Mouse (Mus musculus) cerebellum, adult 11 months (tissue): ENCODE results near the gene Egfl6.
"Not testable (repeated sequence)": the region's sequence is repeated elsewhere in the genome, so short reads cannot be mapped to it uniquely, and the experiment has no call there.

Experiments
- DNase-seq: peaks from one replicate; pipeline ENCODE4 v3.0.0; 2022

Egfl6 gene

DNA sequence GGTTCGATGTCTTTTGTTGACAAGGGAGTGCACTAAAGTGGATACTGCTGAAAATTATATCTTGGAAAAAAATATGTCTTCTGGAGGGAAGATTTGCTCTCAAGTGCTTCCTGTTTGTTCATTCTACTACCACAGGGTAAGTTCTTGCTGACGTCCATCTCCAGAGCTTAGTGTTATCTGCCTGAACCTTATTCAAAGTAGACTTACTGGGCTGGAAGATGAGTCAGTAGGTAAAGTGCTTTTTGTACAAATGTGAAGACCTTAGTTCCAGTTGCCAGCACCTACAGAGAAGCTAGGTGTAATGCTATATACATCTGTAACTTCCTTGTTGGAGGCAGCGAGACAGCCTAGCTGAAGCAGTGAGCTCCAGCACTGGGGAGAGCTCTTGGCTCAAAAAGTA, 69.6 kb downstream of the Egfl6 start:
- DNase-seq = no peak

DNA sequence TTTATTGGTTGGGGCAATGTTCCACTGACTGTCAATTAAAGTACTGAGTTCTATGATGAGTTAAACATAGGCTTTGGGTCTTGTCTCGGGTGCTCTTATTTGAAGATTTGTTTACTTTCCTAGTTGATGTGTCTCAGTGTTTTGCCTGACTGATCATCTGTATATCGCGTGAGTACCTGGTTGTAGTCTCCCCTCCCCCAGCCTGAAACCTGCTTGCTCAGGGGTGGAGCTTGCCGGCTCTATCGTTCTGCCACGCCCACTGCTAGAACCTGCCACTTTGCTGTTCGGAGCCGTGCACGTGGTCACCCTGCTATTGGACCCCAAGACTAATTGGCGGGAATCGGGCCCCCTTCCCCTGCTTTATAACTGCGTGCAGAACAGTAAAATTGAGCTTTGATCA, 71.5 kb downstream of the Egfl6 start:
- DNase-seq = not testable (repeated sequence)

DNA sequence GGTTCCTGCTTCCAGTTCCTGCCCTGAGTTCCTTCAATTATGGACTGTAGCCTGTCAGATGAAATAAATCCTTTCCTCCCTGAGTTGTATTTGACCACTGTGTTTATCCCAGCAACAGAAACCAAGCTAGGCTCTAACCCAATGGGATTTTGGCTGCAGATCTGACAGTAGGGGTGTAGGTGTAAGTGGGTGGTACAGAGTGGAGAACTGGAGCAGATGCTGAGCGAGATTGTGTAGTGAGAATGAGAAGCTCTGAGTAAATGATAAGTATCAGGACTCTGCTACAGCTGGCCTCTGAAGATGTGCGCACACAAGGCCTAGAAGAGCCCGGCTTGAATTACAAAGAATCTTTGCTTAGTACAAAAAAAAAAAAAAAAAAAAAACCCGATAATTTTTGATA, 73.4 kb downstream of the Egfl6 start:
- DNase-seq = no peak

DNA sequence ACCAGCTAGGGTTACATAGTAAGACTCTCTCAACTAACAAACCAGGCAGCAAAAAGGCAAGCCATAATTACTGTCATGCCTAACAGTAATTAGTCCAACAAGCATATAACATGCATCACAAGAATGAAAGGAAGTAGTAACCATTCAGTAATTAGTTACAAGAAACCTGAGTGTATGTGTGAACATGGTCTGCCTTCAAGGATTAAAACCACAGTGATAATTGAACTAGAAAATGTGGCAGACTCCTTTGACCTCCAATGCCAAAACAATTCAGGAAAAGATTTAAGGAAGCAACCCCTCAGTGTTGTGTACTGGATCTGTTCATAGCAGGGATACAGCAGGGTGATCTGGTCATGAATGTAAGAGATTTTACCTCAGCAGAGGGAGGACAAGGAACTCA, 74.4 kb downstream of the Egfl6 start:
- DNase-seq = no peak

DNA sequence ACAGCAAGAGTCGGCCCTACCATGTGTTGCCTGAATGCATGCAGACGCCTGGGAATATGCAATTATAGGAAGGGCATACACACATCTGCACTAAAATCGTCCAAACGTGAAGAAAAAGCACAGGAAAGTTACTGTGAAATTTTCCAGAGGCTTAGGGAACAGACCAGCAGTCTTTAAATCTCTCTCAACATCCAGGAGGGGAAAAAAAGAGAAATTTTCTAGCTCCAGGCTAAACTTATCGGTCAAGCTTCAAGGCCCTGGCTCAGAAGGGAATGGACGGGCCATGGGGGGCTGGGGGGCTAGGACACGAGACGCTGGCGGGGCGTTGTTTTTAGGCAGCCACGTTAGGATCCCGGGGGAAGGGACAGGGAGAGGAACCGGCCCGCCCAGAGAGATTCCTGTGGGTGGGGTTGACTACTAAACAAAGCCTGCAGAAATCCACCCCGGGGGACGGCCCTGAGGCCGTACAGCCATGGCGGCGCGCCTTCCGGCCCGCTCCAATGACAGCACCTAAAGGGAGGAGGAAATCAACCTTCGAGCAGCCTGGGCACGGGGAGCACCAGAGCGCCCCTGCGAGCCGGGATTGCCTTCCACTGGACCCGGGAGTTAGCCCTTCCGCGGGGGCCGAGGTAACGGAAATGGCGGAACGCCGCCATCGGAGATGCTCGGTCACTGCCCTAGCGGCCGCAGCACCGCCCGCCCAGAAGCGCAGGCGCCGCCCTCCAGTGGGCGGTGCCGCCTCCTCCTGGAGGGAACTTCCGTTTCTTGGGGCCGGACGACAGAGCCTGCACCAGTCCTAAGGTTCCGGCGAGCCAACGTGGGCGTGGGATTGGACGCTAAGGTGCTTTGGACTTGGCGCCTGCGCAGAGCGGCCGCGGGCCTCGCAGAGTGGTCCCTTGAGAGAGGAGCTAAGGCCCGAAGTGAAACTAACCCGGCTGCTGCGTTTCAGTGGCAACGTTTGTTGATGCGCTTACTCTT, 75.5 kb downstream of the Egfl6 start:
- peak; percentile 92 for DNase-seq

DNA sequence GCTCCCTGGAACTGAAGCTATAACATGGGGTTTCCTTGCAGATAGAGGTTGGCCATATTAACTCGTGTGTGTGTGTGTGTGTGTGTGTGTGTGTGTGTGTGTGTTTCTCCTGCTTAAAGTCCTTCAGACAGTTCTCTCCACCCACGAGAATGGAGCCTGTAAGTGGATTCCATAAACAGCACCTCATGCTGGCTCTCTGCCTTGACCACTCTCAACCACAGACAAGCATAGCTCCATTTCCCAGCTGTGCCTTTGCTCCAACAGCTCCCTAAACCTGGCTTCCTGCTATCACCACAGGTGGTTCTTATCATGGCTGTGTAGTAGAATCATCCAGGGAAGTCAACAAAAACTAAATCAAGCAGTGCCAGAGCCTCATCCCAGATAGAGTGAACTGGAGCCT, 81.1 kb downstream of the Egfl6 start:
- DNase-seq = no peak

DNA sequence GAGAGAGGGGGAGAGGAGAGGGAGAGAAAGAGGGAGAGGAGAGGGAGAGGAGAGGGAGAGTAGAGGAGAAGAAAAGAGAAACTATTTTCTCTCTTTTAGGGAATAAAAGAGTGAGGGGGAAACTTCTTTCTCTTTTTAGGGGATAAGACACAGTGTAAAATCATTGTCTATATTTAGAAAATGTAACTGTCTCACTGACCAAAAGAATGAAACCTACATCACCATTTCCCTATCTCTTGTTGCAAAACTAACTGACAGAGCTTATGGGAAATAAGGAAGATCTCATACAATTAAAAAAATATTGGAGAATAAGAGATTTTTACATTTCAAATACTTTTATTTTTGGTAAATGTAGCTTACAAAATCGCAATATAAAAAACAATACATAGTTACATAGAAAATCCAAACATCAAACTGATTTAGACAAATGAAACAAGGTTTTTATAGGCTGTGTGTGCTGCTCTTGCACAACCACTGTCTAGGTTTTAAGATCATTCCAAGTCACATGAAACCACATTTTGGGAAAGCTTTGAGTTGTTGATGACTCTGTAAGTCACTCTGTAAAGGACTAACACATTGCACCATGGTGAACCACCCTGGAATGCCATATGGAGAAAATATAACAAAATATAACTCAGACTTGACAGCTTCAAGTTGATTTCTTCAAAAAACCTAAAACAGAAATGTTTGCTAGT, 85.9 kb downstream of the Egfl6 start:
- no peak for DNase-seq

DNA sequence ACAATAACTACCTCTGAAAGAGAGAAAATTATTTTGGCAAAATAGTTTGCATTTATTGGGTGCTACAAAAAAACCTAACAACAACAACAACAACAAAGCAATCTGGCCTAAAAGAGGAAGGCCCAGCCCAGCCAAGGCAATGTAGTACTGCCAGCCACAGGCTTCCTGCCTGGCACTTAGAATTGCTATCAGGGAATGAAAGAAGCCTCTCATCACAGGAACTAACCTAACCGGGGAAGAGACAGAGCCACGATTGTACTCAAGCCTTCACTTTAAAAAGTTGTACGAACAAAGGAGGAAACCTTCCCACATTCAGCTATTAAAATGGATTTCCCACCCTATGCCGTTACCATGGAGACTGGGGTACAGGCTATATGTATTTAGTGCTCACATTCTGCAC, 87.7 kb downstream of the Egfl6 start:
- DNase-seq = no peak

DNA sequence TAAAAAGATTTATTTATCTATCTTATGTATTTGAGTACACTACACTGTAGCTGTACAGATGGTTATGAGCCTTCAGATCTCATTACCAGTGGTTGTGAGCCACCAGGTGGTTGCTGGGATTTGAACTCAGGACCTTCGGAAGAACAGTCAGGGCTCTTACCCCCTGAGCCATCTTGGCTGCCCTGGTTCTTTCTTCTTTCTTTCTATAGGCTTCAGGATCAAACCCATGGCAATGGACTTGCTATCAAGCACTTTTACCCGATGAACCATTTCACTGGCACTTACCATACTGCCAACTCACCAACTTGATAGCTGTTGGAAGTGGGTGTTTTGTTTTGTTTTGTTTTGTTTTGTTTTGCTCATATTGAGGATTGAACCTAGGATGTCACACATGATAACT, 90.5 kb downstream of the Egfl6 start:
- DNase-seq = no peak

DNA sequence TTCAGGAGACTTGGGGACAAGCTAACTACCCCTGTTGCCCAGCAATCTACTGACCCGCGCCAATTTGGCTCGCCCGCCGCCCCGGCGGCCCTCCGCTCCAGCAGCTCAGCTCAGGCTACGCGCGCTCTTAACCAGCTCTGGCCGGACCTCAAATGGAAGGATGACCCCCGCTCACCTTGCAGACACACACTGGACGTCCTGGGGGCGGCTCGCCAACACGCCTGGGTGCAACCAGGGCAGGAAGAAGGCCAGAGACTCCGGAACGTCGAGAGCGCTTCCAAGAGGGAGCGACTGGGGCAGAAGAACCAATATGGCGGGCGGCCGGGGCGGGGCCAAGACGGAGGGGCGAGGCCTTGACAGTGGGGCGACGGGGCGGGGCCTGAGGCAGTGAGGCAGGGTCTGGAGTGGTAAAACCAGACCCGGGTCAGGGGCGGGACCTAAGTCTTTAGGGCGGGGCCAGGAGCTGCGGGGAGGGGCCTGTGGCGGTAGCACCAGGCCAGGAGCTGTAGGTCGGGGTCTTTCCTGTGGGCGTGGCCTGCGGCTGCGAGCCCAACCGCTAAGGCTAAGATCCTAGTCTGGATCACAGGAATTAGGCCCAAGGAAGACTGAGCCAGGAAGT, 106.0 kb downstream of the Egfl6 start, which contains the start of gene Rab9:
Gene Rab9, minus strand, starts transcription at position 503 of the 619 bp plus-strand sequence.
- DNase-seq = peak; percentile 86

DNA sequence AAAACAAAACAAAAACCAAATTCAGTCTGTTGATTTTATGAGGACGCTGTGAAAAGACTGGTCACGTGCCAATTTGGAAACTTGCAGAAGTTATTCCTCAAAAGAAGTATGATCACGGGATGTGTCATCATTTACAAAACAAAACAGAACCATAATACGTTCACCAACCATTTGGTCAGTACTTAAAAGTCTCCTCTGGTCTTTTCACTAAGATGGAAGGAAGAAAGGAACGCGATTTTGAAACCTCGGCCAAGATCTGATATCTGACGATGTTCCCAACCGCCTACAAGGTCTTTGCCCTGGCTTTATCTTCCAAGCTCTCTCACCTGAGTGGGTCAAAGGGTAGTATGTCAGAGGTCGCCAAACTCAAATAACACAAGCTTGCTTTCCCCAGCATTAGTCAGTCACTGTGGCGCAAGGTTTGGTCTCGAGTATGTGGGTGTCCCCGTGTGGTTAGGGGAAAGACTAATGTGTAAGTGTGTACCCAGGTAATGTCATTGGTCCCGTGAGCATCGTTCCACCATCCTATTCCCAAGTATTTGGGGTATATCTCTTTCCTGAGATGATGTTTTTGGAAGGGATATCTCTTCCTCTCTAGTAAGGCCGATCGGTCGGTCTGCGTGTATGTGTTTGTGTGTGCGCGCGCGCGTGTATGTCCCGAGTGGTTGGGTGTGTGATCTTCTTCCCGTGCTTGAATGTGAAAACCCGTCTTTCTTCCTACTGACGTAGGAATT, 106.7 kb downstream of the Egfl6 start:
- peak; percentile 7 for DNase-seq

DNA sequence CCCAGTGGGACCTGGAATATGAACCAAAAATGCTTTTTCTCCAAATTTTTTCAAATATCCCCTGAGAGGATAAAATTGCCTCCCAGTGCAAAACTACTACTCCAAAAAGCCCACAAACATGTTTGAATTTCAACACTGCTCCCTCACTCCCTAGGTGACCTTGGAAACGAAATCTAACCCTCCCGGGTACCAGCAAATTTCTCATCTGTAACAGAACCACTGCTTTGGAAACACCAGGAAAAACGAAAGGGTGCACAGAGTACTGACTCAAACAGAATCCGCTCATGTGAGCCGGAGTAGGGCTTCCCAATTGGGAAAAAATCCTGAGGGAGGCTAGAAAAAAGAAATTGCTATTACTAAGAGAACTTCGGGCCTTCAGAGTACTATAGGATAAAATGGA, 108.1 kb downstream of the Egfl6 start:
- no peak for DNase-seq
